In the genomic region with DNA sequence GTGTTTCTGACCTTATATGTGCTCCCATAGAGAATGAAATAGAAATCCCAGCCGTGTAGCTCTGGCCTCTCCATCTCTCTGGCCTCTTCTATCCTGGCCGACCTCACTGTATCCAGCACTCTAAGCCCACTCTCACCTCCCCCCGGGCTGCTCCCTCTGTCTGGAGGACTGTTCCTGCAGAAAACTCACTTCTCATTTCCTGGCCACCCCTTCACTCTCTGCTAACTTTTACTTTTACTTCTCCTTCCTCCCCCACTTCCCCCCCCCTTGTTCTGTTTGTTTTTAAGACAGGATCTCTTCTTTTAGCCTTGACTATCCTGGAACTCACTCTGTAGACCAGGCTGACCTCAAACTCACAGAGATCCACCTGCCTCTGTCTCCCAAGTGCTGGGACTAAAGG, we compare ENCODE assay signal across 29 mouse cellular contexts. TPM values are rescaled to one million over a fixed set of nuclear protein-coding genes. Genes with fewer than 3 reads are reported as not detected.
DNase-seq lines count a peak whose midpoint lies in the region; ATAC-seq and TF ChIP-seq lines count a peak whose summit lies in the region.
"Had no signal": no experiment of that assay in that cellular context is flagged by ENCODE, and none has a peak within 500 bp of the region (broad histone marks: within the 10 kb centered on the region; RNA-seq: fewer than 3 reads in every experiment).

No protein-coding gene starts in this region.

- H3K27ac ChIP-seq in bone marrow, adult 2 months (ENCODE audit: control insufficient read depth, insufficient read depth, low read depth, low read length, poor library complexity) = peak overlapping the region; percentile 2; the same call in 1 of the 2 replicates
- H3K27ac ChIP-seq in small intestine, adult 2 months (ENCODE audit: insufficient read depth, low read depth, low read length) = peak overlapping the region; percentile 45; the same call in 1 of the 2 replicates
- no peak overlapping the region for H3K27ac ChIP-seq in kidney, embryonic 16.5 days (ENCODE audit: low read length)
- no peak overlapping the region for H3K27ac ChIP-seq in intestine, embryonic 16.5 days (ENCODE audit: low read length)
- H3K27ac ChIP-seq: forebrain, embryonic 12.5 days; hindbrain, embryonic 12.5 days; kidney, embryonic 15.5 days; limb, embryonic 13.5 days; liver, embryonic 12.5 days; midbrain, embryonic 13.5 days; neural tube, embryonic 15.5 days; stomach, embryonic 15.5 days had no signal

- DNase-seq in A20 (ENCODE audit: low read depth, low spot score) = peak; percentile 76
- DNase-seq in lung, postnatal 25 days (ENCODE audit: low spot score) = no peak
- DNase-seq: adrenal gland, postnatal 14 days; cerebellum, adult 18-20 months; cerebellum, postnatal 10 days; forebrain, postnatal 0 days; gastrocnemius, postnatal 10 days; heart, postnatal 36 days; kidney, adult 11 months; kidney, postnatal 36 days; lung, adult 18-20 months; lung, postnatal 10 days had no signal

- no peak for TF ChIP-seq CTCF in bone marrow, adult 2 months (IDR thresholded peaks at IDR 0.05; ENCODE audit: control insufficient read depth, insufficient read depth, low read length)
- TF ChIP-seq CTCF in small intestine, adult 2 months (IDR thresholded peaks at IDR 0.05; ENCODE audit: extremely low read depth, insufficient read length, insufficient replicate concordance, low read depth, low read length) = no peak

- no peaks in the 10 kb centered on the region for H3K9me3 ChIP-seq in kidney, embryonic 16.5 days (ENCODE audit: low read length)
- H3K9me3 ChIP-seq in intestine, embryonic 16.5 days (ENCODE audit: control insufficient read depth, low read length) = no peaks in the 10 kb centered on the region
- H3K9me3 ChIP-seq: forebrain, embryonic 12.5 days; hindbrain, embryonic 12.5 days; kidney, embryonic 15.5 days; limb, embryonic 13.5 days; liver, embryonic 12.5 days; midbrain, embryonic 13.5 days; neural tube, embryonic 15.5 days; stomach, embryonic 15.5 days had no signal

- ATAC-seq in megakaryocyte, adult 5-6 weeks (ENCODE audit: poor library complexity, severe bottlenecking) = peak; percentile 70
- no peak for ATAC-seq in kidney, embryonic 16.5 days (ENCODE audit: low FRiP score, low TSS enrichment)
- ATAC-seq in intestine, embryonic 16.5 days = no peak
- ATAC-seq: forebrain, postnatal 0 days; liver, embryonic 12.5 days; midbrain, embryonic 13.5 days; Patski had no signal

- peaks cover 2% of the 10 kb centered on the region for H3K4me1 ChIP-seq in bone marrow, adult 2 months (ENCODE audit: control insufficient read depth, insufficient read depth, low read length)
- peaks cover 9% of the 10 kb centered on the region for H3K4me1 ChIP-seq in small intestine, adult 2 months (ENCODE audit: control insufficient read depth, insufficient read depth, insufficient read length, low read length)
- no peaks in the 10 kb centered on the region for H3K4me1 ChIP-seq in kidney, embryonic 16.5 days (ENCODE audit: insufficient read depth, low read length)
- H3K4me1 ChIP-seq in intestine, embryonic 16.5 days (ENCODE audit: control insufficient read depth, insufficient read depth, low read length) = 0 out of 2 replicates have a peak, but pooled peaks cover 2% of the 10 kb centered on the region
- H3K4me1 ChIP-seq: kidney, embryonic 15.5 days; stomach, embryonic 15.5 days had no signal

- 10% methylated on average over 3 of the region's 3 CpGs for WGBS in bone marrow, adult 2 months
- 71% methylated on average over 3 of the region's 3 CpGs for WGBS in small intestine, adult 2 months
- WGBS in kidney, embryonic 16.5 days = 74% methylated on average over 3 of the region's 3 CpGs
- 72% methylated on average over 3 of the region's 3 CpGs for whole genome bisulfite sequencing in intestine, embryonic 16.5 days

- no peak overlapping the region for H3K4me3 ChIP-seq in bone marrow, adult 2 months (replicated peaks; ENCODE audit: control insufficient read depth, low read depth, low read length)
- H3K4me3 ChIP-seq in small intestine, adult 2 months (ENCODE audit: low read depth, low read length) = no peak overlapping the region
- H3K4me3 ChIP-seq in kidney, embryonic 16.5 days (ENCODE audit: low read length) = no peak overlapping the region
- no peak overlapping the region for H3K4me3 ChIP-seq in intestine, embryonic 16.5 days (ENCODE audit: low read length)
- H3K4me3 ChIP-seq: erythroblast, embryonic 14.5 days; forebrain, embryonic 12.5 days; hindbrain, embryonic 12.5 days; kidney, embryonic 15.5 days; limb, embryonic 13.5 days; liver, embryonic 12.5 days; midbrain, embryonic 13.5 days; neural tube, embryonic 15.5 days; stomach, embryonic 15.5 days had no signal

- H3K9ac ChIP-seq in kidney, embryonic 16.5 days (replicated peaks; ENCODE audit: low read length) = no peak overlapping the region
- no peak overlapping the region for H3K9ac ChIP-seq in intestine, embryonic 16.5 days (ENCODE audit: low read depth, low read length)
- H3K9ac ChIP-seq: forebrain, embryonic 12.5 days; forebrain, postnatal 0 days; hindbrain, embryonic 12.5 days; kidney, embryonic 15.5 days; limb, embryonic 13.5 days; liver, embryonic 12.5 days; midbrain, embryonic 13.5 days; neural tube, embryonic 15.5 days; stomach, embryonic 15.5 days had no signal

- no peaks in the 10 kb centered on the region for H3K27me3 ChIP-seq in small intestine, adult 2 months (ENCODE audit: control insufficient read depth, insufficient read depth, low read length)
- no peaks in the 10 kb centered on the region for H3K27me3 ChIP-seq in kidney, embryonic 16.5 days (ENCODE audit: insufficient read depth, low read length)
- H3K27me3 ChIP-seq in intestine, embryonic 16.5 days (replicated peaks; ENCODE audit: control insufficient read depth, insufficient read depth, low read length) = no peaks in the 10 kb centered on the region
- H3K27me3 ChIP-seq: forebrain, embryonic 12.5 days; hindbrain, embryonic 12.5 days; kidney, embryonic 15.5 days; limb, embryonic 13.5 days; liver, embryonic 12.5 days; midbrain, embryonic 13.5 days; neural tube, embryonic 15.5 days; Patski; stomach, embryonic 15.5 days had no signal

- peaks cover 15% of the 10 kb centered on the region for H3K36me3 ChIP-seq in small intestine, adult 2 months (ENCODE audit: control insufficient read depth, insufficient read depth, low read length)
- H3K36me3 ChIP-seq in kidney, embryonic 16.5 days (ENCODE audit: insufficient read depth, low read length) = no peaks in the 10 kb centered on the region
- no peaks in the 10 kb centered on the region for H3K36me3 ChIP-seq in intestine, embryonic 16.5 days (ENCODE audit: control insufficient read depth, insufficient read depth, low read length)

- no peak overlapping the region for H3K4me2 ChIP-seq in kidney, embryonic 16.5 days (replicated peaks; ENCODE audit: low read depth, low read length)
- H3K4me2 ChIP-seq in intestine, embryonic 16.5 days (ENCODE audit: low read depth, low read length) = no peak overlapping the region
- H3K4me2 ChIP-seq: forebrain, embryonic 12.5 days; hindbrain, embryonic 12.5 days; kidney, embryonic 15.5 days; limb, embryonic 13.5 days; liver, embryonic 12.5 days; midbrain, embryonic 13.5 days; neural tube, embryonic 15.5 days; stomach, embryonic 15.5 days had no signal

- no peak for TF ChIP-seq POLR2A in bone marrow, adult 2 months (IDR thresholded peaks at IDR 0.05; ENCODE audit: borderline replicate concordance, control insufficient read depth, low read depth, low read length)
- no peak for TF ChIP-seq POLR2A in small intestine, adult 2 months (IDR thresholded peaks at IDR 0.05; ENCODE audit: low read depth, low read length)

RNA-seq across cellular contexts. Expression of a gene that starts 24.0 kb away (rescaled TPM):
- polyA plus RNA-seq in bone marrow, adult 2 months (2011; ENCODE audit: insufficient read depth, insufficient read length, low replicate concordance, missing spikeins) = 6.2 and 18.4 TPM in 2 replicates
- total RNA-seq in megakaryocyte, adult 5-6 weeks (2015) = 19.8 and 21.9 TPM in 2 replicates
- 16.7 and 18.8 TPM in 2 replicates for total RNA-seq in megakaryocyte, adult 5-6 weeks (2017)
- polyA plus RNA-seq in small intestine, adult 2 months (2012; rRNA removed) = 7.6 and 13.7 TPM in 2 replicates
- 9.3 and 11.6 TPM in 2 replicates for polyA plus RNA-seq in kidney, embryonic 16.5 days (2015; fragmentation: Nextera tagmentation; extraction: Ambion mirVana)
- 8.7 and 8.8 TPM in 2 replicates for polyA plus RNA-seq in intestine, embryonic 16.5 days (2015; fragmentation: Nextera tagmentation; extraction: Ambion mirVana)

RNA-seq across cellular contexts. Expression of a gene that starts 24.2 kb away (rescaled TPM):
- not detected in 2 replicates for polyA plus RNA-seq in bone marrow, adult 2 months (2011; ENCODE audit: insufficient read depth, insufficient read length, low replicate concordance, missing spikeins)
- total RNA-seq in megakaryocyte, adult 5-6 weeks (2015) = 1.1 and 1.6 TPM in 2 replicates
- total RNA-seq in megakaryocyte, adult 5-6 weeks (2017) = 2.2 and 3.3 TPM in 2 replicates
- polyA plus RNA-seq in small intestine, adult 2 months (2012; rRNA removed) = 0.27 and 0.34 TPM in 2 replicates
- 1.4 and 1.7 TPM in 2 replicates for polyA plus RNA-seq in kidney, embryonic 16.5 days (2015; fragmentation: Nextera tagmentation; extraction: Ambion mirVana)
- polyA plus RNA-seq in intestine, embryonic 16.5 days (2015; fragmentation: Nextera tagmentation; extraction: Ambion mirVana) = 0.53 and 0.78 TPM in 2 replicates
- polyA plus RNA-seq: erythroblast, embryonic 14.5 days had no signal

RNA-seq across cellular contexts. Expression of a gene that starts 33.0 kb away (rescaled TPM):
- polyA plus RNA-seq in bone marrow, adult 2 months (2011; ENCODE audit: insufficient read depth, insufficient read length, low replicate concordance, missing spikeins) = 1,341 and 3,924 TPM in 2 replicates
- 7,759 and 10,303 TPM in 2 replicates for total RNA-seq in megakaryocyte, adult 5-6 weeks (2015)
- total RNA-seq in megakaryocyte, adult 5-6 weeks (2017) = 2,992 and 4,182 TPM in 2 replicates
- 0.65 TPM in 1 of 2 replicates, not detected in the other for polyA plus RNA-seq in small intestine, adult 2 months (2012; rRNA removed)
- 3.4 and 4.8 TPM in 2 replicates for polyA plus RNA-seq in kidney, embryonic 16.5 days (2015; fragmentation: Nextera tagmentation; extraction: Ambion mirVana)
- 3.8 and 8.5 TPM in 2 replicates for polyA plus RNA-seq in intestine, embryonic 16.5 days (2015; fragmentation: Nextera tagmentation; extraction: Ambion mirVana)
- total RNA-seq: forebrain, postnatal 0 days; MEL had no signal
- polyA plus RNA-seq: Patski; urinary bladder, adult 2 months had no signal

RNA-seq across cellular contexts. Expression of a gene that starts 44.5 kb away (rescaled TPM):
- 7.6 and 20.4 TPM in 2 replicates for polyA plus RNA-seq in bone marrow, adult 2 months (2011; ENCODE audit: insufficient read depth, insufficient read length, low replicate concordance, missing spikeins)
- 7.2 and 11.5 TPM in 2 replicates for total RNA-seq in megakaryocyte, adult 5-6 weeks (2015)
- total RNA-seq in megakaryocyte, adult 5-6 weeks (2017) = 2.9 and 5.9 TPM in 2 replicates
- polyA plus RNA-seq in small intestine, adult 2 months (2012; rRNA removed) = 23.4 and 34.4 TPM in 2 replicates
- 15.8 and 20.7 TPM in 2 replicates for polyA plus RNA-seq in kidney, embryonic 16.5 days (2015; fragmentation: Nextera tagmentation; extraction: Ambion mirVana)
- 10.8 and 12.9 TPM in 2 replicates for polyA plus RNA-seq in intestine, embryonic 16.5 days (2015; fragmentation: Nextera tagmentation; extraction: Ambion mirVana)

Comparison
In these comparisons a context has a peak if more than half of its experiments do, and no peak if none do; other contexts are left out.
1. H3K27ac ChIP-seq: peak in bone marrow, adult 2 months (single experiment) and small intestine, adult 2 months (single experiment); none in kidney, embryonic 16.5 days (single experiment) and intestine, embryonic 16.5 days (single experiment).
2. RNA of a gene that starts 33.0 kb away (polyA plus RNA-seq): 1,341 to 3,924 TPM in bone marrow, adult 2 months; 3.8 to 8.5 TPM in intestine, embryonic 16.5 days, 3.4 to 4.8 TPM in kidney, embryonic 16.5 days and 0.65 TPM in small intestine, adult 2 months; every median in the first group is over 100 times any median in the second.